Mouse (Mus musculus): ENCODE results near the gene Cadm3. TPM values are rescaled to one million over a fixed set of nuclear protein-coding genes. Genes with fewer than 3 reads are reported as not detected.

Cadm3 gene
- total RNA-seq, 1 experiment from 2014 or later = 1.8 TPM

Other genes with a start within 250 kb of the Cadm3 start
- gene Olfr1408, start 230.3 kb downstream of the Cadm3 start, total RNA-seq (2017) = not detected in 2 replicates
- not detected in 2 replicates for gene Olfr1406, start 177.1 kb downstream of the Cadm3 start, total RNA-seq (2017)
- gene Olfr218, start 169.9 kb downstream of the Cadm3 start, total RNA-seq (2017) = not detected in 2 replicates
- gene Olfr1404, start 155.3 kb downstream of the Cadm3 start, total RNA-seq (2017) = not detected in 2 replicates
- 3.2 and 11.5 TPM in 2 replicates for gene Fcer1a, start 140.5 kb downstream of the Cadm3 start, total RNA-seq (2017)
- gene Olfr418, start 101.7 kb downstream of the Cadm3 start, total RNA-seq (2017) = not detected in 2 replicates
- gene Mptx2, start 89.9 kb downstream of the Cadm3 start, total RNA-seq (2017) = not detected in 2 replicates
- not detected in 2 replicates for gene Ackr1, start 33.9 kb downstream of the Cadm3 start, total RNA-seq (2017)
- 76.8 and 118 TPM in 2 replicates for gene Aim2, start 16.8 kb downstream of the Cadm3 start, total RNA-seq (2017)
- gene Ifi206, start 123.3 kb upstream of the Cadm3 start, total RNA-seq (2017) = 3.3 and 5.6 TPM in 2 replicates
- gene Ifi214, start 168.3 kb upstream of the Cadm3 start, total RNA-seq (2017) = 1.2 TPM in 1 of 2 replicates, not detected in the other
- gene Ifi213, start 231.6 kb upstream of the Cadm3 start, total RNA-seq (2017) = 3.8 and 17.5 TPM in 2 replicates

Data from hematopoietic stem cell, adult 5-6 weeks (primary cell).